Mouse (Mus musculus): Measurements from ENCODE around the gene Nfkbiz.
"Not testable (repeated sequence)": the region's sequence is repeated elsewhere in the genome, so short reads cannot be mapped to it uniquely, and the experiment has no call there.

Gene Nfkbiz

DNA sequence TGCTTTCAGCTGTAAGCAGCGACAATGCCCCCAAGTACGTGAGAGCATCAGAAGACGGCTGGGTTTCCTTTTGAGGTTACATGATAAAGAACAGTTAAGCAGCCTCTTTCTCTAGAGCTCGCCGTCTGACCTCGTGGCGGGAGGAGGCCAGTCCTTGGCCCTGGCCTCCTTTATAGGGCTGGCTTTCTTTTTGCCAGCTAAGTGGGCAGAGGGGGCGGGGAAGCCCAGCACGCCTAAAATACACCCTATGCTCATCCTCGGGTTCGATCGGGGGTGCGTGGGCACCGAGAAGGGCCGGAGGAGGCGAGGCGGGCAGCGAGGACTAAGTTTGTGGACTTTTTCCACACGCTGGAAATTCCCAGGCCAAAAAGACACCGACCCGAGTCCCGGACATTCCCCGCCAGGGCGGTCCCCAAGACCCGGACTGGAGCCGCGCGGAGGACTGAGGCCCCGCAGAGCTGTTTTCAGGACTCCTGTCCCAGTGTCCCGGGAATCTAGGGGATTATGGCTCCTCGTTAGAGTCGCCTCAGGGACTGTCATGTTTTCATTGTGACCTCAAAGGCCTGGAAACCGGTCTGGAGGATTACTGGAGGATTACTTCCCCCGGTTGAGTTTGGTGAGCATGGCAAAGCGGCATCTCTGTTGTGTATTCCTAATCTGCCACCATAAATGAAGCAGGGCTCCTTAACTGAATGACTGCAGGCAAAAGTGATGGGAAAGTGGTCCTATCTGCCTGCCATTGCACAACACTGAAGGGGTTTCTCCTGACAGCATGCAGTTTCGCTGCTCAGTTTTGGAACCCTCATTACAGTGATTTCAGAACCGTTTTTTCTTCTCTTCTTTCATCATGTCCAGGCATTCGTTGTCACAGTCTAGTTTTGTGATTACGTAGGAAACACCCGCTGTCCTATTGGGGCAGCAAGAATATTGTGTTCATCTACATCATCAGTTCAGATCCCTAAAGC lies at the start of gene Nfkbiz:
TSS of gene Nfkbiz (minus strand) at position 390 of the 965 bp plus-strand sequence.
- peak; percentile 71 to 82 for DNase-seq (ENCODE audit: low spot score in 2 of 2)

DNA sequence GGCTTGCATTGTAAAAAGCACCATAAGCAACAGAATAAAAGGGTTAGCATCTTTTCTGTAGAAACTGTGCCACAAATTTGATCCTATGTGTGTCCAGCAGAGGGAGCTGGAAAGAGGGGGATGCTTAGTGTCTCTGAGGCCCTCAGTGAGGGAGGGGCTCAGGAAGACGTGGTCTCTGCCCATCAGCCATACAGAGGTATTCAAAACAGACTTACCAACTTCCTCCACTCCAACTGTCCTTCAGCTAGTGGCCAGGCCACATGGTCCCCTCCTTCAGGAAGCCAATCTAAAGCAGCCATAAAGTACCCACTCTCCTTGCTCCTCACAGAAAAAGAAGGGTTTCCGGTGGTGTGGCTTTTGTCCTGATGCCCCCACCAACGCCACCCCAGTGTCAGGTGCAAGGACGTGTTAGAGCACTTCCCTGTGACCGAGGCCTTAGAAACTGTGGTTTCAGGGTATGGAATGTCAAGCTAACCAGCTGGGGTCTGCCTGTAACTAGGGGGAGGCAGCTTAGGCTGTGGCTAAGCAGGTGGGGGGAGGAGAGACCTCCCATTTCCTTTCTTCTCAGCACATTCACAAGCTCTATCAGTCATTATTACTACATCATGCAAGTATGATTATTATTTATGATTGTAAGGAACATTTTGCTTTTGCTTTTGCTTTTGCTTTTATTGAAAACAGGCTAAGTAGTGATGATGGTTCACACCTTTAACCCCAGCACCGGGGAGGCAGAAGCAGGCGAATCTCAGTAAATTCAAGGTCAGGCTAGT lies 49.3 kb upstream of the Nfkbiz start:
- no peak for DNase-seq (ENCODE audit: low spot score in 2 of 2)

DNA sequence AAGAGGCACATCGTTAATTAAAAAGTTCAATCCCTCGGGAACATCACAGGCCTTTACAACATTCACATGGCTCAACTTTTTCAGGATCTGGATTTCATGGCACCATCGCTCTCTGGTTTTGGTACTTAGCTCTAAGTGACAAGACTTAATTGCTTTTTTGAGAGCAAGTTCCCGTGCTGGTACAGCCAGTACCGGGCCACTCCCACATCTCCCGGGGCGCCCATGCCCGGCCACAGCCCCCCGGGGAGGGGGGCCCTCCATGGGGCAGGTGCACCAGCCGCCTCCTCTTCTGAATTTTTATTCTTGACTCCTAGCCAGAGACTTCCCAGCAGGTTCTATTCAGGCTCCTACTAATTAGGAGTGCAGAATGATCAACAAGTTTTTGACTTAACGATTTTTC lies 45.5 kb upstream of the Nfkbiz start:
- DNase-seq (ENCODE audit: low spot score in 2 of 2) = no peak

DNA sequence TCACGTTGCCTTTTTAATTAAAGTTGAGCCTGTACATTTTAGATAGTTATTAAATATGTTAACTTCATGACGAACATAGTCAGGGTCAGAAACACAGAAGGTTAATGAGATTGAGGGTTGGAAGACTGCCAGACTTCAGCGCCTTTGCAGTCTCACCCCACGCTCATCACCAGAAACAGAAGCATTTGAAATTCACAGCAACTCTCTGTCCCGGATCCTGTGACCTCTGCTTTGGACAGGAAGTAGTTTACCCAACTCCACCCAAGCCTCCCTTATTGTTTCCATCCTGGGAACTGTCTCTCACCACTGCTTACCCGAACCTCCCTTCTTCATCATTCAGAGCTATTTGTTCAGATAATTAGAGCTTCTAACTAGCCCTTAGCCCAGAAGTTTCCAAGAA lies 37.3 kb upstream of the Nfkbiz start:
- no peak for DNase-seq (ENCODE audit: low spot score in 2 of 2)

DNA sequence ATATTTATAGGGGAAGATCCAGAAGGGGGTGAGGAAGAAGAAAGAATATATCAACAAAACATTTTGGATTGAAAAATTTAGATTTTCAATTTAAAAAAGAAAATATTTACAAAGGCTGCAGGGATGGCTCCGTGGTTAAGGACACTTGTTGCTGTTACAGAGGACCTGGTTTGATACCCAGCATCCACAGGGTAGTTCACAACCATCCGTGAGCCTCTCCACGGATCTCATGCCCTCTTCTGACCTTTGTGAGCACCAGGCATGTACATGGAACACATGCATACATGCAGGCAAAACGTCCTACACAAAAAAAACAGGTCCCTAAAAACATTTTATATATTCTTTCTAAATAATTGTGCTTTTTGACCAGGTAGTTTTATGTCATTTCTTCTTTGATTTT lies 25.1 kb upstream of the Nfkbiz start:
- DNase-seq (ENCODE audit: low spot score in 2 of 2) = no peak

DNA sequence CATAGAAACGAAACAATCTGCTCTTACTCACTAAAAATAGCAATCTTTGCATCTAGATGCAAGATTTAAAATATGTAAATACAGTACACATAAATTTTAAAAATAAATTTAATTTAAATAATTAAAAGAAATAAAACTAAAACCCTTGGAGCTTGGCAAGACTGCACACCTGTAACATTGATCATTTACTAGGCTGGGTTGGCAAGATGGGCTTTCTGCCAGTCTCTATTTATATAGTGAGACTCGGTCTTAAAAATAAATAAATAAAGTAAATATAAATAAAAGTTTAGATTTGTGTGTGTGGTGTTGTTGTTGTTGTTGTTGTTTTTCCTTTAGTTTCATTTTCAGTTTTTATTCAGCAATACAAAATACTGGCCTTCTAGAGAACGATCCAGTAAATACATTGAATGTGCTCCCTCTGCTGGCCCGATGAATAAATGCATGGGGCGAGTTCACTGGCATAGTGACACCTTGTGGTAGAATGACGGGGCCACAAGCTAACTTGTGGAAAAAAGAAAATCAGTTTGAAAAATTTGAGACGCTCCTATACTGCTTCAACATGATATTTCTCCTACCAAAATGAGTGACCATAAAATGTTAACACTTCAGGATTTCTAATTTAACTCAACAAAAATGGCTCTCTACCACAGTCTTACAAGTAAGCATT lies 24.6 kb upstream of the Nfkbiz start:
- DNase-seq (ENCODE audit: low spot score in 2 of 2) = peak; percentile 76 to 77

DNA sequence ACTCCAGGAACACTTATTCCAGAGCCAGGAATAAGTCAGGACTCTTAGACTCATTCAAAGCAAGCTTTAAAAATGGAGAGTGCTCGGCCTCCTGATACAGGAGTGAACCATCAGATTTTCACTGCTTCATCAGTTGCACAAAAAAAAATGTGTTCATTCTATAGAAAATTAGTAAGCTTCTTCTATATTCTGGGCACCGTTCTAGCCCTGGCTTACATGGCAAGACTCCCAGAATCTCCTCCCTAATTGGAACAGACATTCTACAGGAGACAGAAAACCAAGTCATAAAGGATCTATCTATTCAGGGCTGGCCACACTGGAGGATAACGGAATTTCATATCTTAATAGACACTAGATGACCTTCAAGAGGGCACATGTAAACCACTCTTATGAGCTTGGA lies 22.4 kb upstream of the Nfkbiz start:
- DNase-seq (ENCODE audit: low spot score in 2 of 2) = peak; percentile 37 to 46

DNA sequence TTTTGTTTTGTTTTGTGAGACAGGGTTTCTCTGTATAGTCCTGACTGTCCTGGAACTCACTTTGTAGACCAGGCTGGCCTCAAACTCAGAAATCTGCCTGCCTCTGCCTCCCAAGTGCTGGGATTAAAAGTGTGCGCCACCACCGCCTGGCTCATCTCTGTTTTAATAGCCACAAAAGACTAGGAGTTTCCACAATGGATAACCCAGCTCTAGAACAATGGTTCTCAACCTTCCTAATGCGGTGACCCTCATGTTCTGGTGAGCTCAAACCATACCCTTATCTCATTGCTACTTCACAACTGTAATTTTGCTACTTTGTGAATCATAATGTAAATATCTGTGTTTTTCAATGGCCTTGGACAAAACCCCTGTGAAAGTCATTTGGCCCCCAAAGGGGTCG lies 20.7 kb upstream of the Nfkbiz start:
- not testable (repeated sequence) for DNase-seq (ENCODE audit: low spot score in 2 of 2)

DNA sequence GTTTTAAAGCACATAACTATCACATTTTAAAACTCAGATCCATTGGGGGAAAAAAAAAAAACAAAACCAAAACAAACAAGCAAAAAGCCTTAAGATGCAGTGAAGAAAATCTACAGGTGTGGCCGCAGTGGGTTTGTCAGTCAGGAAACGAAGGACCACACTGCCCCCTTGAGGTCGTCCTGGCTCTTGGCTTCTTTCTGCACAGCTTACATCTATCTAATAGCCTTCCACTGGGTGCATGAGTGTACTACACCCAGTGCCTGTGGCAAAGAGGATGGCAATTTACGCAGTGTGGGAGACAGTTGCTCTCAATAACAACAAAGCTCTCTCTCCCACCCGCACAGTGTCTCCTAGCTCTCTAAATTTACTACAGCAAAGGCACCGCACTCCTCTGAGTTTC lies 19.8 kb upstream of the Nfkbiz start:
- DNase-seq (ENCODE audit: low spot score in 2 of 2) = peak; percentile 76 to 77

DNA sequence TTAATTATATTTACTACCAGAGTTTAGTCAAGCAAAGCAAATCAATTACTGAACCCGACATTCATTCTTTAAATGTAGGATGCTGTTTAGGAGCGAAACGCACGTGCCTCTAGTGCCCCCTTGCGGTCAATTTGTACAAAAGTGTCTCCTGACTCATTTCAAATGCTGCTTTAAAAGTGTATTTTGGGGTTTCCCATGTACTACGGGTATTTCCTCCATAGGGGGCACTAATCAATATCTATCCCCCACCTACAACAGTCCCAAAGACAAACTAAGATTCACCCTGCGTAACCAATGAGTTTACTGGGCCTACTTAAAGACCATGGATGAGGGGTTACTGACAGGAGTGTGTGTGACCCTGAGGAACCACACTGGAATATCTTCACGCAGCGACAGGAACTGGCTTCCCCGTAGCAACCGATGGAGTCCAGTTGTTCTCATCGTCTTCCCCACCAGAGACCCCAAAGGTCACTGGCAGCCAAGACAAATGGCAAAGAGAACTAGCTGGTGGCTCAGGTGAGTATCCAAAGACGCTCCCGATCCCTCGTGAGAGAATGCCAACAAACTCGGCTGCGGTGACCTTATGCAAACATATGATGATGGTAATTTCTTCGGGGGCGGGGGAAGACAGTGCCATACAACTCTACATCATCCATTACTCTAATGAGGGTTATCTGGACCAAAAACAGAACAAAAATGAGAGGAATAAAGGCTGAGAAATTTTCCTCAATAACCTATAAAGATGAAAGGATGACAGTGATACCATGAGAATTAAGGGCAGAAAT lies 14.4 kb upstream of the Nfkbiz start:
- peak; percentile 75 to 82 for DNase-seq (ENCODE audit: low spot score in 2 of 2)

DNA sequence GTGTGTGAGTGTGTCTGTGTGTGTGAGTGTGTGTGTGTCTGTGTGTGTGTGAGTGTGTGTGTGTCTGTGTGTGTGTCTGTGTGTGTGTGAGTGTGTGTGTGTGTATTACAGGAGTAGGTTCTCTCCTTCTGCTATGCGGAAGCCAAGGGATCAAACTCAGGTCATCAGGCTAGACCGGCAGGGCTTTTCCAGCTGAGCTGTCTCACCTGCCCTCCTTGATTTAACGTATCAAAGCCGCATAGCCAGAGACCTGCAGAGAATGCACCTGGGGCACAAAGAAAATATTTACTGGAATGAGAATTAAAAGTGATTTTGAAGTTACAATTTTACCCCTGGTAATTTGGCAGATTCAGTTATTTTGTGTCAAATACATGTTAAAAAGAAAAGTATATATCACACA lies 13.8 kb upstream of the Nfkbiz start:
- no peak for DNase-seq (ENCODE audit: low spot score in 2 of 2)

DNA sequence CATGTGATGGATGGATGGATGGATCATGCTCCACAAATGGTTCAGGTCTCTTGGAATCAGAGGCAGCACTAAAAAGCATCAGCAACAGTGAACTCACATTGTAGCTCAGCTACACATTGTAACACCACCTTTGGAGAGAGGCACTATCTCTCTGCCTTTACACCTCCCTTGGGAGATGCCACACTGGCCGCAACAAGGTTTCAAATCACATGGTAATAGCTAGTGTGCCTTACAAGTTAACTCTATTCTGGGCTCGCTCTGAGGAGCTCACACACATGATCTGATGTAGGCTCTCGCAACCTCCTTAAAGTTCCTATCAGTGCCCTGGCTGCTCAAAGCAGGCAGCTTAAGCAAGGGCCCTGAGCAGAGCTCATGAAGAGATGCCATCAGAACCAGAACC lies 11.8 kb upstream of the Nfkbiz start:
- DNase-seq (ENCODE audit: low spot score in 2 of 2) = no peak

DNA sequence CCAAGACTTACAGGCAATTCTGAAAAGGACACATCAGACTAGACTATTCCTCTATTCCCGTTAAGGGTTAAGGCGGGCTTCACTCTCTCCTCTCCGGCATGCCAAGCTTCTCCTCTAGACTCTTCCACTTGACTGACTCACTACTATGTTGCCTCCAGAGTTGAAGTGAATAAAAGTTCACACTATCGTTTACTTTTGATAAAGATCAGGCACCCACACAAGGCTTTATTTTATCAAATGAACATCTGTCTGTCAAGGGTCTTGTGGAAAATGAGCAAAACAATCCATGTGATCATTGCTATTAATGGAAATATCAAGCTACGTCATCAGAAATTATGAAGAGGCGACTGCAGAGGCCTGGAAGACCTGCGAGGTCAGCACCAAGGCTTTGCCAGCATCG lies 9.0 kb upstream of the Nfkbiz start:
- DNase-seq (ENCODE audit: low spot score in 2 of 2) = no peak

DNA sequence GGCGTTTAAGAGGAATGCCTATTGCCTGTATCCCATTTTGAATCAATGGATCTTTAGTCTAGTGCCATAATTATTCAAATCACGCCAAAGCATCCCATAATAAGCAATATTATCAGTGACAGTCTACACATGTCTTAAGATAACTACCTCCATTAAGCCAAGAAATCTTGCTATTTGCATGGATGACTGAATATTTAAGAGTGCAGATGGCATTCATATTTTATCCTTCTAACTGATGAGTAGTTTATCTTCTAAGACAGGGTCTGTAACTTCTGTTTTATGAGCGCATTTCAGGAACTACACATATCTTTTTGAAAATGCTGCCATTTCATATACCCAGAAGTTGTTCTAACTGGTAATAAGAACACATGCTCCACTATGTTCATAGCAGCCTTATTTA lies 6.1 kb upstream of the Nfkbiz start:
- DNase-seq (ENCODE audit: low spot score in 2 of 2) = no peak

DNA sequence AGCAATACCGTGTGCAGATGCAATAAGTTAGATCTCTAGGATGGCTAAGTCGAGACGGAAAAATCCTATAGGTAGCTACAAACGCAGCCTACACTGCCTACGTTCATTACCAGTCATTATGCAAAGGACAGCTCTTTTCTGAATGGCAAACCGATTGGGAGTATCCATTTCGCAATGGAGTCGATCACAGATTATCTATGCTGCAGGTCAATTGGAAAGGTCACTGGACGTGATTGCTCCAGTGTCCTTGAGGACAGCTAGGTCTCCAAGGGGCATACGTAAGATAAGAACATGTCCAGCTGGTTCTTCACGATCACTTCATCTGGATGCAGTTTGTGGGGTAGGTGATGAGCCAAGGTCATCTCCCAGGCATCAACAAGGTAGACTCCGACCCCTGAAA lies 5.2 kb upstream of the Nfkbiz start:
- DNase-seq (ENCODE audit: low spot score in 2 of 2) = no peak

DNA sequence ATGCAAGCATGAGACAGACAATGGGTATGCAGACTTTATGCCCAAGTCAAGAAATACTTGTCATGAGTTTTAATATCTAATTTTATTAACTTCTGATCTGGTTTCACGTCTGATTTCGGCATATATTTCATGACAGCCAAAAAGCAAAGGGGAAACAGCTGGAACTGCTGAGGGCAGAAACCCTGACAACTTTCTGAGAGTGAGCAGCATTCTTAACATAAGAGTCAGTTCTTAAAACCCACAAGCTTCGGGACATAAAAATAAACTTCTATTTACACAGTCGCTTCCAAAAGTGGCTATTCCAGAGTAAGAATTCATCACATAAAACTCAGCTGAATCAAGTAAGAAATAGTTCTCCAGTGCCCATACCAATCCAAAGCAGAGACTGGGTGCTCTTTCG lies 4.4 kb upstream of the Nfkbiz start:
- no peak for DNase-seq (ENCODE audit: low spot score in 2 of 2)

DNA sequence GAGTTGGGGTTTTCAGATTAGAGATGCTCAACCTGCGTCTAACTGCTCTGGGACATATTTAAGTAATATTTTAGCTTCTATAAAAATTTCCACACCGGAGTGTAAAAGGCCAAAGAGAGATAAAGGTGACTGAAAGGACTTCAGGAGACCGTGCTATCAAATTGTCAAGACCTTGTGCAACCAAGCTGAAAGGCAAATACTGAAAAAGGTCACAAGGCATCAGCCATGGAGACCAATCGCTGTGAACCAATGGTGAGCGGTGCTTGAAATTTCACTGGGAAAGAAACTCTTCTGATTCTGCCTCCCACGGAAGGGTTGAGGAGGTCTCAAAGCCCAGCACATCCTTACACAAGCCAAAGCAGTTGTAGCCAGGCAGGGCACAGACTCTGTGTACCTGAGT lies 2.8 kb upstream of the Nfkbiz start:
- no peak for DNase-seq (ENCODE audit: low spot score in 2 of 2)

DNA sequence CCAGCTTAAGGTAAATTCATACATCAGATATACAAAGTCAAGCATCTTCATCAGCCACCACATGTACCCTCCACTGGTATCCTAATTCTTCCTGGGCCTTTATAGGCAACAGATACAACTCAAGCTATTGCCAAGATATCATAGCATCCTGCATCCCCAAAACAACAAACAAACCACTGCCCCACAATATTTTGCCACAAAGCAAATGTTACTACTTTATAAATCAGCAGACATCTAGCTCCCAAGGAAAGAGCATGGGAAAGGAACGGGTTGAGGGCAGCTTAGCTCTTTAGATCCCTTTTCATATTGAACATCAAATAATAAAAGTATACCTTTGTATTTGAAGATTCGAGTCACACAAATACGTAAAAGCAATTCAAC lies 580 bp downstream of the Nfkbiz start:
- DNase-seq (ENCODE audit: low spot score in 2 of 2) = no peak

DNA sequence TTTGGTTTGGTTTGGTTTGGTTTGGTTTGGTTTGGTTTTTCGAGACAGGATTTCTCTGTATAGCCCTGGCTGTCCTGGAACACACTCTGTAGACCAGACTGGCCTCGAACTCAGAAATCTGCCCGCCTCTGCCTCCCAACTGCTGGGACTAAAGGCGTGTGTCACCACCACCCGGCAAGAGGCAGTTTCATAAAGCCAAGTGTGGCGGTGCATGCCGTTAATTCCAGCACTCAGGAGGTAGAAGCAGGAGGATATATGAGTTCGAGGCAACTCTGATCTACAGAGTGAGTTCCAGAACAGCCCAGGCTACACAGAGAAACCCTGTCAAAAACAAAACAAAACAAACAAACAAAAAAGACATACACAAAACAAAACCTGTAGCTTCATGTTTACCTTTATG lies 1.0 kb downstream of the Nfkbiz start:
- DNase-seq (ENCODE audit: low spot score in 2 of 2) = not testable (repeated sequence)

DNA sequence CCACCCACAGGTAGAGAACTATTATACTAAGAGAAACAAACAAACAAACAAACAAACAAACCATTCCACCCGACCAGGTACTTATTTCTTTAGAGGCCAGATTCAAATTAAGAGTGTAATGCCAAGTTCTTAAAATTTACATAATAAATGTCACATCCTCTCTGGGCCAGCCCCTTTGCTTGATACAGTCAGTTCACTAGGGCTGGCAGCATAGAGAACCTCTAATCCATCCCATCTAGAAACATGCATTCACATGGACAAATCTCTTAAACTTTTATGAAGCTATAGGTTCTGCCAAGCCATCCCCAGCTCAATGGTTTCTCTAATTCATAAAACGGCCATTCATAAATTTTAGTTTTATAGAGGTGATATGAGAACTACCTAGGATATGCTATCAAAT lies 1.5 kb downstream of the Nfkbiz start:
- DNase-seq (ENCODE audit: low spot score in 2 of 2) = no peak

DNA sequence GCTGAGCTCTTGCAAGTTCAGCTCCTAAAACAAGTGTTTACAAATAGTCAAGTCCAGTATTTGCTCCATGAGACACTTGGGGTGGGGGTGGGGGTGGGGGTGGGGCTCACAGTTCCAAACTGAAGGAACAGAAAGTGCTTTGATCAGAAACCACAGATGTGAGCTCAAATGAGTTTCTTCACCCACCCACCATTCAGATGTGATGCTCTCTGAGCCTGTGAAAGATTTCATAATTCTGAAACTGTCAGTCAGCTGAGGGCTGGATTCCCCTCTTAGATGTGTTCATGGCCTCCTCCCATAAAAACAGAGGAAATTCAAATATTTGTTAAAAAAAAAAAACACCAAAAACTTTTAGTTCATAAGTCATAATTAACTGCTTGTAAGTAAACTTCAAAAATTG lies 2.9 kb downstream of the Nfkbiz start:
- DNase-seq (ENCODE audit: low spot score in 2 of 2) = peak in 1 of 2 experiments; percentile 13

DNA sequence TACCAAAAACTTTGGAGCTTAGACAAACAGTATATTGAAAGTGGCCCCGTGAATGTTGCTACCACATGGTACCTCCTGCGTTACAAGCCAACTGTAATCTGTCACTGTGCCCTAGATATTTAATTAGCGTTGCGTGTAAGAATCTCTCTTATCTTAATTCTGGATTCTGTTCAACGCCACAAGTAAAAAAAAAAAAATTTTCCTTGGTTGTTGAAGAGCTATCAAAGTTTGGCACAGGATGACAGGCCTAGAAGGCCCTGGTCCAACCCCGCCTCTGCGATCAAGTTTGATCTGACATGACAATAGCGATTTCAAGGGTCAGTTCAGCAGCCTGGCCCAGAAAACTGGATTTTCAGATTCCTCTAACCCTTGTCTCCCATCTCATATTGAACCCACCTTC lies 6.1 kb downstream of the Nfkbiz start:
- no peak for DNase-seq (ENCODE audit: low spot score in 2 of 2)

Measured in right cerebral cortex, adult 2 months (tissue).